Mouse (Mus musculus): ENCODE data around the gene Lamtor2.

GRCm38 (mm10) chr3:88513546-88514115 is 39.2 kb downstream of the Lamtor2 start:
- TF ChIP-seq GATA1 (IDR thresholded peaks at IDR 0.05; ENCODE audit: borderline replicate concordance, low read length) (no peak), FLI1 (IDR thresholded peaks at IDR 0.05; ENCODE audit: low read length) (no peak)

Data from megakaryocyte, embryonic 14.5 days (primary cell).